Mouse (Mus musculus) macrophage (primary cell): Measurements from ENCODE around the gene Tprkb. TPM values are rescaled to one million over a fixed set of nuclear protein-coding genes. Genes with fewer than 3 reads are reported as not detected.
"Not testable (repeated sequence)": the region's sequence is repeated elsewhere in the genome, so short reads cannot be mapped to it uniquely, and the experiment has no call there.

Experiments used
- H3K27ac ChIP-seq: fragments of 350-480 bp; formaldehyde crosslinking; 2 replicates; pipeline ENCODE4 v1.9.0; 2021
- H3K36me3 ChIP-seq: fragments of 350-480 bp; formaldehyde crosslinking; 2 replicates; pipeline ENCODE4 v1.9.0; 2021; ENCODE audit errors: inconsistent target
- H3K4me3 ChIP-seq: fragments of 350-480 bp; formaldehyde crosslinking; 2 replicates; pipeline ENCODE4 v1.9.0; 2021; ENCODE audit errors: inconsistent target
- H3K79me2 ChIP-seq: fragments of 350-480 bp; formaldehyde crosslinking; 2 replicates; pipeline ENCODE4 v1.9.0; 2021; ENCODE audit errors: inconsistent target
- WGBS: methylation state at CpG from one replicate; pipeline ENCODE4 v1.1.7; 2026; ENCODE audit warnings: inconsistent platforms; ENCODE audit not compliant: missing documents; 5-methylcytosine and 5-hydroxymethylcytosine counted together
- polyA plus RNA-seq: library from polyadenylated mRNA; stranded (reverse); fragments of 250-400 nt; gene quantifications from 3 replicates; pipeline ENCODE4 v1.2.4, GENCODE M21; 2018; ENCODE audit warnings: inconsistent platforms

Tprkb gene
- polyA plus RNA-seq, 1 experiment from 2014 or later = 21.2 TPM

DNA sequence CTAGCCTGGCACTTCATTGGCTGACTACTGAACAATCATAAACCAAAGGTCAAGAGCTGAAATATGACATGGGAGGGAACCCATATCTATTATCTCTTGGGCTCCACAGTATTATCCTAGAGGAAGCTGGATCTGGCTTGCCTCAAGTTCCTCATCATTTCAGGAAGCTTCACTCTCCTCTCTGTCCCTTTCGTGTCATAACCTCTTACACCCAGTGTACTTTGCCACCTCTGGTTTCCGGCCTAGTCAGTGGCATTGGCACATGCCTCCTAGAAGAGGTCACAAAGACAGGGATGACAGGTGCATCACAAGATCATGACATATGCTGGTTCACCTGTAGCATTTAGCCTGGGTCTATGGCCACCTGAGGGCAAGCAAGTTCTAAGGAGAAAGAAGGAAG is 9.4 kb upstream of the Tprkb start:
- no peak overlapping the region for H3K4me3 ChIP-seq
- no peaks in the 10 kb centered on the region for H3K36me3 ChIP-seq
- no peaks in the 10 kb centered on the region for H3K79me2 ChIP-seq
- WGBS = 84% methylated on average over 2 of the region's 2 CpGs
- no peak overlapping the region for H3K27ac ChIP-seq

- H3K27ac ChIP-seq, H3K36me3 ChIP-seq, H3K79me2 ChIP-seq: not testable (repeated sequence)
- 53% methylated on average over 11 of the region's 20 CpGs for WGBS
- H3K4me3 ChIP-seq = peak within 1 kb of the TSS; percentile 5; the same call in 1 of the 2 replicates
Measured at GRCm38 (mm10) chr6:85904642-85905061, 7.0 kb upstream of the Tprkb start, which contains the start of gene Nat8f4. Nat8f4 (minus strand) TSS chr6:85904884.

GRCm38 (mm10) chr6:85906911-85907351 is 4.7 kb upstream of the Tprkb start:
- not testable (repeated sequence) for H3K27ac ChIP-seq, H3K79me2 ChIP-seq, H3K4me3 ChIP-seq, H3K36me3 ChIP-seq
- WGBS = 95% methylated on average over 2 of the region's 2 CpGs

DNA sequence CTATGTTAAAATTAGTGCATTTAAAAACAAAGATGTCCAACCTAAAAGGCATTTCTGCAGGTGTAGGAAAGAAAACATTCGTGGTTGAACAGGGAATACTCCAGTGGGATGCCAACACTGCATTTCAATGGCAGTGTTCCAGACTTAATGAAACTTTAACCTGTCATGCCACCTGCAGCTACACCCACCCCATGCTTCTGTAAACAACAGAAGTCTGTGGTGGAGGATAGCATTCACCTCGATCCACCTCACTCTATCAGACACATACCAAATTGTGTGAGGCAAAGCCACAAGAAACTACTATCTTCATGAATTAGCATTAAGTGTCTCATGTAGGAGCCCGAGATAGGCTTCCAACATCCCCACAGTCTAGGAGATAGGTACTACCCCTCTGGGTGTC is 3.3 kb upstream of the Tprkb start:
- H3K79me2 ChIP-seq = no peaks in the 10 kb centered on the region
- no peak overlapping the region for H3K27ac ChIP-seq
- WGBS = 74% methylated on average over 3 of the region's 3 CpGs

GRCm38 (mm10) chr6:85909704-85910103 is 2.0 kb upstream of the Tprkb start:
- WGBS = 100% methylated on average over 1 of the region's 1 CpGs
- Histone ChIP-seq H3K79me2 (no peaks in the 10 kb centered on the region), H3K4me3 (no peak overlapping the region), H3K27ac (no peak overlapping the region), H3K36me3 (no peaks in the 10 kb centered on the region)

More for the DNA sequence above, 3.3 kb upstream of the Tprkb start:
- no peaks in the 10 kb centered on the region for H3K36me3 ChIP-seq
- H3K4me3 ChIP-seq = no peak overlapping the region

GRCm38 (mm10) chr6:85915141-85915538 is 3.5 kb downstream of the Tprkb start:
- Histone ChIP-seq H3K36me3 (no peaks in the 10 kb centered on the region), H3K79me2 (peaks cover 24% of the 10 kb centered on the region), H3K27ac (peak overlapping the region; percentile 63), H3K4me3 (peak overlapping the region; percentile 88)
- 0% methylated on average over 11 of the region's 11 CpGs for WGBS

- Histone ChIP-seq H3K27ac (peak within 1 kb of the TSS; percentile 68), H3K4me3 (peak within 1 kb of the TSS; percentile 88), H3K79me2 (peaks cover 29% of the 10 kb centered on the region)
- WGBS = under 1% methylated on average over 52 of the region's 61 CpGs
- not testable (repeated sequence) for H3K36me3 ChIP-seq
Measured at GRCm38 (mm10) chr6:85915539-85916513, 4.2 kb downstream of the Tprkb start, which contains the start of gene Nat8f1. Nat8f1 (minus strand) TSS chr6:85915687.

DNA sequence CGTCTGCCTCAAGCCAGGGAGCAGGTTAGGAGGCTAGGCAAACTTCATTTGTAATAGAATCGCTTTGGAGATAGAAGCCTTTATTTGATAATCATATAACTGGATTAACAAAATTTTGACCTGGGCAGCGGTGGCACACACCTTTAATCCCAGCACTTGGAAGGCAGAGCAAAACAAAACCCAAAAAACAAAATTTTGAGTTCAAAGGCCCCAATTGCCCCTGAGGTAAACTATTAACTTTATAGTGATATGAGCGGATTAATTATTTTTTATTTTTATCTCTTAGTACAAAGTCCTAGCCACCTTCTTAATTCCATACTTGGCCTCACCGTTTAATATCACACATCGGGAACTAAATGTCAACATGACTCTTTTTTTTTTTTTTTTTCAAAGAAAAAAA is 4.9 kb downstream of the Tprkb start:
- Histone ChIP-seq H3K4me3 (peak overlapping the region; percentile 44), H3K79me2 (peaks cover 29% of the 10 kb centered on the region), H3K36me3 (peaks cover 5% of the 10 kb centered on the region; the same call in 1 of the 2 replicates), H3K27ac (peak overlapping the region; percentile 68)
- 92% methylated on average over 3 of the region's 6 CpGs for WGBS

DNA sequence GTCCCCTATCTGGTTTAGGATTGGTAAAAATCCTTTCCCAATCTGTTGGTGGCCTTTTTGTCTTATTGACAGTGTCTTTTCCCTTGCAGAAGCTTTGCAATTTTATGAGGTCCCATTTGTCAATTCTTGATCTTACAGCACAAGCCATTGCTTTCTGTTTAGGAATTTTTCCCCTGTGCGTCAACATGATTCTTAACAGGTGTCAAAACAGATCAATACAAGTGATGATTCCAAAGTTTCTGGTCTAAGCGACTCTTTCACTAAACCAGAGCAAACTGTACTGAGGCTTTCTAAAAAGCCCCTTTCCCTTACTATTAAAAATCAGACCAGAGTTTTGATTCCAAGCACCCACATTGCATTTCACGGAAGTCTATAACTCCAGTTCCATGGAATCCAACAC is 6.7 kb downstream of the Tprkb start:
- peaks cover 29% of the 10 kb centered on the region for H3K79me2 ChIP-seq
- not testable (repeated sequence) for H3K4me3 ChIP-seq, H3K27ac ChIP-seq
- 78% methylated on average over 3 of the region's 3 CpGs for WGBS
- peaks cover 12% of the 10 kb centered on the region; the same call in 1 of the 2 replicates for H3K36me3 ChIP-seq

DNA sequence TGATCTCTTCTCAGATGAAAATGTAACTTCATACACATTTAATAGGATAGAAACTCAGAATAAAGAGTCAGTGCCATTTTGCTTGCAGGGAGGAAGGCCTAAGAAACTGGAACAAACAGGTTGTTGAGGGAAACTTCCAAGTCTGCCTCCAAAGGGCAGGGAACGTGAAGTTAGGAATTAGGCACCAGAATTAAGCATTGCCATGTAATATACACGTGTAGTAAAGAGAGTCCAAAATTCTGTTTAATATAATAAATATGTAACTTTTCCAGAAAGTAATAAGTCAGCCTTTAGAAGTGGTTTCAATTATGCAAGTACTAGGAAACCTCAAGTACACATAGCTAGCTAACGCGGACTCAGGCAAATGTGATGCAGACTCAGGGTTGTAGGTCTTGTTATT is 7.7 kb downstream of the Tprkb start:
- Histone ChIP-seq H3K36me3 (peaks cover 16% of the 10 kb centered on the region; the same call in 1 of the 2 replicates), H3K27ac (no peak overlapping the region), H3K4me3 (no peak overlapping the region), H3K79me2 (peaks cover 29% of the 10 kb centered on the region)
- 90% methylated on average over 4 of the region's 4 CpGs for WGBS

DNA sequence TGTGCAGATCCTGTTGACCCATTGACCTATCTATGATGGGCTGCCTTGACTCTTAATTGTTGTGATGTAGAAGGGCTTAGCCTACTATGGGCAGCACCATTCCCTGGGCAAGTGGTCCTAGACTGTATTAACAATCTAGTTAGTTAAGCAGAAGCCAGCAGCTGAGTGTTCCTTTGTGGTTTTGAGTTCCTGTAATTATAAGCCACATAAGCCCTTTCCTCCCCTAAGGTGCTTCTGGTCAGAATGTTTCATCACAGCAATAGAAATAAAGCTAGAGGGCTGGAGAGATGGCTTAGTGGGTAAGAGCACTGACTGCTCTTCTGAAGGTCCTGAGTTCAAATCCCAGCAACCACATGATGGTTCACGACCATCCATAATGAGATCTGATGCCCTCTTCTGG is 12.0 kb downstream of the Tprkb start:
- H3K36me3 ChIP-seq = peaks cover 54% of the 10 kb centered on the region
- no peak overlapping the region for H3K27ac ChIP-seq
- H3K79me2 ChIP-seq = peaks cover 19% of the 10 kb centered on the region
- no peak overlapping the region for H3K4me3 ChIP-seq
- 100% methylated on average over 1 of the region's 1 CpGs for WGBS

GRCm38 (mm10) chr6:85926709-85927108 is 15.0 kb downstream of the Tprkb start:
- no peak overlapping the region for H3K4me3 ChIP-seq
- peaks cover 60% of the 10 kb centered on the region for H3K36me3 ChIP-seq
- H3K27ac ChIP-seq = no peak overlapping the region
- WGBS = 100% methylated on average over 1 of the region's 1 CpGs
- H3K79me2 ChIP-seq = no peaks in the 10 kb centered on the region

DNA sequence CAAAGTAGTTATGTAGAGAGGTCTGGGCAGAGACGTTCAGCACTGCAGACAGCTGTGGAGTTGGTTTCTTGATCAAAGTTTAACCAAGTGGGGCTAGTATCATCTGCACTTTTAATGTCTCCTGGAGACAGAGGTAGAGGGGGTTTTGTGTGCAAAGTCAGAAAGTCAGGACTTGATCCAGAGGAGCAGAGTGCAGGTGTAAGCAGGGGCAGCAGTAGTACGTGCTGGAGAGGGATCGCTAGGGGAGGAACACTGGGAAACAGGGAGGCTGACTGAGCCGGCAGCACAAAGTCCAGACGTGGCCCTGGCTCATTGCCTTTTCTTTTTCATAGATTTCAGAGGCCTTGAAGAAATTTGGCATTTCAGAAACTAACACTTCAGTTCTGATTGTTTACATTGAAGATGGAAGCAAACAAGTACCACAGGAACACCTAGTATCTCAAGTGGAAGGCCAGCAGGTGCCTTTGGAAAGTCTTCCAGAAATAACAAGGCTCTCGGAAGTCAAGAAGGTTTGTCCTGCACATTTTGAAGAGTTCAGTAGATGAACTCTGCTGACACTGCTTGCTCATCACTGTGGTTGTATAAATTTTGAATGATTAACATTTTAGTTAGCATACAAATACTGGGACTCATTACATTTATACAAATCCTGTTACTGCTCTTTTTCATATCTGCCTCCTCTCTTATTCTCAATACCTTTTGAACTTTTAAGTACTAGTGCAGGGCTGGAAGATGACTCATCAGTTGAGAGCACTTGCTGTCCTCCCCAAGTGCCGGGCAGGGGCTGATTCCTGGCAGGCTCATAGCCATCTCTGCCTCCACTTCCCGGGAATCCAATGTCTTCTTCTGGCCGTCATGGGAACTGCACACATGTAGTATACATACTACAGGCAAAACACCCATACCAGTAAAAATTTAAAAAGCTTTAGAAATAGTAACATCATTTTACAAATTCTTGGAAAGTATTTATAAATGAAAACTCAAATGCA is 16.1 kb downstream of the Tprkb start:
- Histone ChIP-seq H3K27ac (no peak overlapping the region), H3K36me3 (peaks cover 54% of the 10 kb centered on the region), H3K4me3 (no peak overlapping the region), H3K79me2 (no peaks in the 10 kb centered on the region)
- 94% methylated on average over 9 of the region's 9 CpGs for WGBS

- Histone ChIP-seq H3K36me3 (peaks cover 50% of the 10 kb centered on the region), H3K4me3 (no peak overlapping the region)
Measured at GRCm38 (mm10) chr6:85929312-85929711, 17.6 kb downstream of the Tprkb start.

More at GRCm38 (mm10) chr6:85929312-85929711, 17.6 kb downstream of the Tprkb start:
- Histone ChIP-seq H3K79me2 (no peaks in the 10 kb centered on the region), H3K27ac (no peak overlapping the region)
- WGBS = 95% methylated on average over 1 of the region's 1 CpGs
